Mouse (Mus musculus): ENCODE measurements around the gene Tmem62. TPM values are rescaled to one million over a fixed set of nuclear protein-coding genes. Genes with fewer than 3 reads are reported as not detected.

Tmem62 gene
- polyA plus RNA-seq, 1 experiment, result 12.5 TPM

DNA sequence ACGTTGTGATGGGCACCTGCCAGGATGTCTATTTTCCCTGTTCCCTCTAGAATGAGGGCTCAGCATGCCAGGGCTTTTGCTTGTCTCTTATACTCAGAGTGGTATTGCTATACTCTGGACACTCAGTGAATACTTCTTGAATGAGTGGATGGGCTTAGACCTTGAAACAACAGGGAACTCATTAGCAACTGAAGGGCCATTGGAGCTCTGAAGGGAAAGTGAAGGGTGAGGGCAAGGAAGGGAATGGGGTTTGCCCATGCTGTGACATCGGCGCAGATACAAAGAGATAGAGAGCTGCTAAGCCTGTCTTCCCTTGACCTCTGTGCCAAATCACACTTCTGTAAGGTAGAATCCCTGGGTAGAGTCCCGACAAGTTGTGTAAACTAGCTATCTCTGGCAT lies 68.8 kb downstream of the Tmem62 start:
- 77% methylated on average over 4 of the region's 4 CpGs for WGBS
- no peaks in the 10 kb centered on the region for H3K4me1 ChIP-seq (ENCODE audit: control insufficient read depth, insufficient read depth, low read length)
- H3K4me3 ChIP-seq (replicated peaks; ENCODE audit: extremely low read depth, low read depth, low read length), result no peak overlapping the region
- DNase-seq, result no peak
- no peak for TF ChIP-seq POLR2A (IDR thresholded peaks at IDR 0.05; ENCODE audit: borderline replicate concordance, extremely low read depth, low read depth, low read length)
- no peak for TF ChIP-seq CTCF (IDR thresholded peaks at IDR 0.05; ENCODE audit: insufficient read depth, low read length)

DNA sequence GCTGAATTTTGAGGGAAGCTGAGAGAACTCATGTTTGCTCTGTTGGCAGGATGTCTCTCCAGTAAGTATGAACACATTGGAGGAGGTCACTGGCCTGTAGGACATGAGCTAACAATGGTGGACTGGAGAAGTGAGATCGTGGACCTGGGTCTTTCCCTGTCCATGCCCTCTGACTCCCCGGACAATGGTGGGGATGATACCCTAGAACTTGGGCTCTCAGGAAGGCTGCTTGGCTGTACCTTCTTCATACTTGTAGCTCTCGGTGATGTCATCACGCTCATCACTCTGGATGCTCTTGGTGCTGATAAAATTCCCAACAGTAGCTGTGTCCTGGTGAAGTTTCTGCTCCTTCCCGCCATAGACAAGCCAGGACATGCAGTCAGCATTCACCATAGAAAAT lies 75.4 kb downstream of the Tmem62 start:
- Histone ChIP-seq H3K4me1 (ENCODE audit: control insufficient read depth, insufficient read depth, low read length) (no peaks in the 10 kb centered on the region), H3K4me3 (replicated peaks; ENCODE audit: extremely low read depth, low read depth, low read length) (no peak overlapping the region)
- TF ChIP-seq POLR2A (IDR thresholded peaks at IDR 0.05; ENCODE audit: borderline replicate concordance, extremely low read depth, low read depth, low read length), result no peak
- no peak for TF ChIP-seq CTCF (IDR thresholded peaks at IDR 0.05; ENCODE audit: insufficient read depth, low read length)
- DNase-seq, result no peak
- 87% methylated on average over 5 of the region's 5 CpGs for WGBS

DNA sequence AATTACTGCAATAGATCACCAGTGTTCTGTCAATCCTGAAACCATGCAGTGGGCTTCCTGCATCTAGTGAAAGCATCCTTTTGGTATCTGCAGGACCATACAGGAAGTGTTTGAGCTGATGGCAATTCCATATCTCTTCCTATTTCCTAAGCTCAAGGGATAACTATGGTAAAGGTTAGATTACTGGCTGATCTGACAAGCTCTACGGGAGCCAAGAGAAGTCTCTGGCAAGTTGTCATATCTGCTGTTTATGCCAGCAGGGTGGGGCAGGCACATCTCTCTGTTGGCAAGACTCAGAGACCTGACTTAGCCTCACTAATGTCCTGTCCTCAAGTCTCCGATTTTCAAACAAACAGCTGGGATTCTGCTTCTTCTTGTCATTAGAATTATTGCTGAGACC lies 77.2 kb downstream of the Tmem62 start:
- Histone ChIP-seq H3K4me3 (replicated peaks; ENCODE audit: extremely low read depth, low read depth, low read length) (no peak overlapping the region), H3K4me1 (ENCODE audit: control insufficient read depth, insufficient read depth, low read length) (no peaks in the 10 kb centered on the region)
- TF ChIP-seq POLR2A (IDR thresholded peaks at IDR 0.05; ENCODE audit: borderline replicate concordance, extremely low read depth, low read depth, low read length), result no peak
- TF ChIP-seq CTCF (IDR thresholded peaks at IDR 0.05; ENCODE audit: insufficient read depth, low read length), result no peak
- no peak for DNase-seq
- 40% methylated on average over 2 of the region's 2 CpGs for WGBS

DNA sequence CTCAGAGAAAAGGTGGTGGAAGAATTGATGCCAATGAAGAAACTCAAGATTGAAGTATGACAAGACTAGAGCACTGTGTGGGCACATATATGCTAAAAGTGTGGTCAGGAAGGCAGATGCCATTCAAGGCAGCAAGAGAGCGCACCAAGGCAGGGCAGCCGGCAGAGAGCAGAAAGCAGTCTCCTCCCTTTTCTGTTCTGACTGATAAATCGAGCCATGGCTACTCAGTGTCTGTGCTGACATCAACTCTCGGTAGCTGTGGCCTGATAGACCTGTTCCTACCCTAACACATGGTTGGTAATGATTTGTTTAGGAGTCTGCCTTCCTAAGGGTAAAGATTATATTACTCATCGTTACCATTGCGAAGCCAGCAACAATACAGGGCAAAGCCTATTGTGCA lies 79.1 kb downstream of the Tmem62 start:
- TF ChIP-seq POLR2A (IDR thresholded peaks at IDR 0.05; ENCODE audit: borderline replicate concordance, extremely low read depth, low read depth, low read length) (no peak), CTCF (IDR thresholded peaks at IDR 0.05; ENCODE audit: insufficient read depth, low read length) (no peak)
- no peak for DNase-seq
- Histone ChIP-seq H3K4me1 (ENCODE audit: control insufficient read depth, insufficient read depth, low read length) (no peaks in the 10 kb centered on the region), H3K4me3 (replicated peaks; ENCODE audit: extremely low read depth, low read depth, low read length) (no peak overlapping the region)
- 83% methylated on average over 6 of the region's 6 CpGs for WGBS

Other genes with a start within 250 kb of the Tmem62 start
- gene Cdan1, start 126.9 kb upstream of the Tmem62 start, polyA plus RNA-seq (2012; rRNA removed), result 14.4 and 15.6 TPM in 2 replicates
- 3.9 and 4.0 TPM in 2 replicates for gene Ttbk2, start 126.4 kb upstream of the Tmem62 start, polyA plus RNA-seq (2012; rRNA removed)
- gene Ubr1, start 6.3 kb upstream of the Tmem62 start, polyA plus RNA-seq (2012; rRNA removed), result 47.9 and 49.1 TPM in 2 replicates
- 20.9 and 28.5 TPM in 2 replicates for gene Ccndbp1, start 31.4 kb downstream of the Tmem62 start, polyA plus RNA-seq (2012; rRNA removed)
- 0.06 and 0.13 TPM in 2 replicates for gene Epb42, start 60.1 kb downstream of the Tmem62 start, polyA plus RNA-seq (2012; rRNA removed)
- 0.08 and 1.1 TPM in 2 replicates for gene Tgm5, start 108.8 kb downstream of the Tmem62 start, polyA plus RNA-seq (2012; rRNA removed)
- not detected in 2 replicates for gene Tgm7, start 132.8 kb downstream of the Tmem62 start, polyA plus RNA-seq (2012; rRNA removed)
- gene Adal, start 163.4 kb downstream of the Tmem62 start, polyA plus RNA-seq (2012; rRNA removed), result 3.4 and 4.5 TPM in 2 replicates
- gene Lcmt2, start 163.6 kb downstream of the Tmem62 start, polyA plus RNA-seq (2012; rRNA removed), result 8.7 and 9.1 TPM in 2 replicates
- 18.9 and 26.5 TPM in 2 replicates for gene Tubgcp4, start 193.6 kb downstream of the Tmem62 start, polyA plus RNA-seq (2012; rRNA removed)
- 3.6 and 4.7 TPM in 2 replicates for gene Zscan29, start 194.1 kb downstream of the Tmem62 start, polyA plus RNA-seq (2012; rRNA removed)